Mouse (Mus musculus): ENCODE data around the gene Atg10.

- TF ChIP-seq CTCF (IDR thresholded peaks at IDR 0.05; ENCODE audit: borderline replicate concordance, insufficient read depth, low read length) (no peak), POLR2A (IDR thresholded peaks at IDR 0.05; ENCODE audit: low read depth, low read length) (no peak)
Measured at GRCm38 (mm10) chr13:91090861-91091730, 132.7 kb downstream of the Atg10 start.
